Mouse (Mus musculus): ENCODE measurements around the gene Stard10. TPM values are rescaled to one million over a fixed set of nuclear protein-coding genes. Genes with fewer than 3 reads are reported as not detected.
A peak's percentile ranks its signal among the peaks of the same experiment; 100 is the strongest.

Gene Stard10
- total RNA-seq, 2 experiments from 2014 or later: 53.2 to 109 TPM

- no peak for DNase-seq
These were observed 56.2 kb downstream of the Stard10 start for GRCm38 (mm10) chr7:101373082-101373481.

- DNase-seq: peak; percentile 47
These were observed 57.3 kb downstream of the Stard10 start for GRCm38 (mm10) chr7:101374155-101374554.

- no peak for DNase-seq
These were observed 59.9 kb downstream of the Stard10 start for GRCm38 (mm10) chr7:101376701-101377340.

DNA sequence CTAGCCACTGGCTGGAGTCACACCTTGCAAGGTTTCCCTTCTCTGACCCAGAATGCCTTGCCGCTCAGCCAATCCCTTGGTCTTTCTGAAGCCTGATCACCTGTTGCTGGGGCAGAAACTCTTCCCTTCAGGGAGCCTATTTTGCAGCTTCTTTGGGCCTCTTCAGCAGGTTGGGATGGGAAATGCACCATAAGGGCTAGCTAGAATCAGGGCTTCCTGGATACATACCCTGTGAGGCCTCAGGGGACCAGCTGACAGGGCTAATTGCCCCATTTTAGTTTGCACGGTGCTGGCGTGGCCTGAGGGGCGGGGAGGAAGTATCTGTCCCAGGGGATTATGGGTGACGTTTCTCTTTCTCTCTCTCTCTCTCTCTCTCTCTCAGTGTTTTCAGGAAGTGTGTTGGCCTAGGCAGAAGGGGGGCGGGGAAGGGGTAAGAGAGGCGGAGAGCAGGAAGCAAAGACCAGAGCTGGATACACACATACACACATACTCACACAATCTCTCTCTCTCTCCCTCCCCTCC lies 60.9 kb downstream of the Stard10 start:
- DNase-seq: peak; percentile 76

GRCm38 (mm10) chr7:101378285-101378684 lies 61.4 kb downstream of the Stard10 start:
- DNase-seq: no peak

- DNase-seq: peak; percentile 59
These were observed 62.0 kb downstream of the Stard10 start for GRCm38 (mm10) chr7:101378796-101379465.

- DNase-seq: no peak
These were observed 62.8 kb downstream of the Stard10 start for GRCm38 (mm10) chr7:101379732-101380131.

- peak; percentile 51 for DNase-seq
These were observed 64.6 kb downstream of the Stard10 start for GRCm38 (mm10) chr7:101381512-101381911.

DNA sequence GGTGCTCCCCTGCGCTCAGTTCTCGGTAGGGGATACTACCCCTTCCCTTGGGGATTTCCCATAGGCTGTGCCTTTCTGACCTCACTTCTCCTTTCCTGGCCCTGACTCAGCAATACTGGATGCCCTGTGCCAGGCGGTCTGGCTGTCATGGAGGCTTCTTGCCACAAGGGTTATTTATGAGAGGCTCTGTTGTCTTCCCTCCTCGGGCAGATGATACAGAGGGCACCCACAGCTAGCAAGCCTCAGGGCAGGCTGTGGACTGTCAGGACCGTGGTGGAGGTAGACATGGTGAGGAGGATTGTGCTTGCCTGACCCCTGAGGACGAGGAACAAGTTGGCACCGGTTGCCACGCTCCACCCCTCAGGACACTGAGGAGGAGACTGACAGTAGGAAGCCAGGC lies 65.5 kb downstream of the Stard10 start:
- peak; percentile 50 for DNase-seq

DNA sequence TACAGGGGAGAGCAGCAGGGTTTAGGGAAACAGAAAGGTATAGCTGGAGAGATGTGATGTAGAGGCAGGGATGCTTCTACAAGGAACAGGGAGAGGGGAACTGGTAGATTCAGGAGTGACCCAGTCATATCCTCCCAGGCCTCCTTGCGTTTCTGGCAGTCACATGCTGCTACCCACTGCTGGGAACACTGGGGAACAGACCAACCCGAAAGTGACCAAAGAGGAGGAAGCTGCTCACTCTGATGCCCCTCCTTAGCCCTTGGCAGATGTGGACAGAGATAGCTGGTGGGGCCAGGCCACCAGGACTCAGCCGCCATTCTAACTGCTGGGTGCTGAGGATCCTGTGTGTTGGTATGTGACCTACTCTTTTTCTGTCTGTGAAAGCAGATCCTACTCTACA lies 66.9 kb downstream of the Stard10 start:
- DNase-seq: no peak

DNA sequence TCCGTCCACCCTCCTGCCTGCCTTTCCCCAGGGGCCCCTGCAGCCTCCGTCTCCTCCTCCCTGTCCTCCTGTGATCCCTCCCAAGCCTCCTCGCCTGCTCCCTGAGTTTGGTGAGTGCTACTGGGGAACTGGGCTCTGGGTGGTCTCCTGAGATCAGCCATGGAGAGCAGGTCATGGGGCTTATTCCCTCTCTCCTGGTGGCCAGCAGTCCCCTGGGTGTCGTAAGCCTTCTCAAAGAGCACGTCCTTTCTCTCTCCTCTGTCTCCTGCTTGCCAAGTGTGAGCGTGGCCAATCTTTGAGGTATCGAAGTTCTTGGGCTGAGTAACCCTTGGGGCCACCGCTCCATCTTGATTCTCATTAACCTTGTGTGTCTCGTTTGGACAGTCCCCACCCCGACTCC lies 68.0 kb downstream of the Stard10 start:
- DNase-seq: peak; percentile 45

- DNase-seq: no peak
These were observed 68.4 kb downstream of the Stard10 start for GRCm38 (mm10) chr7:101385331-101385733.

DNA sequence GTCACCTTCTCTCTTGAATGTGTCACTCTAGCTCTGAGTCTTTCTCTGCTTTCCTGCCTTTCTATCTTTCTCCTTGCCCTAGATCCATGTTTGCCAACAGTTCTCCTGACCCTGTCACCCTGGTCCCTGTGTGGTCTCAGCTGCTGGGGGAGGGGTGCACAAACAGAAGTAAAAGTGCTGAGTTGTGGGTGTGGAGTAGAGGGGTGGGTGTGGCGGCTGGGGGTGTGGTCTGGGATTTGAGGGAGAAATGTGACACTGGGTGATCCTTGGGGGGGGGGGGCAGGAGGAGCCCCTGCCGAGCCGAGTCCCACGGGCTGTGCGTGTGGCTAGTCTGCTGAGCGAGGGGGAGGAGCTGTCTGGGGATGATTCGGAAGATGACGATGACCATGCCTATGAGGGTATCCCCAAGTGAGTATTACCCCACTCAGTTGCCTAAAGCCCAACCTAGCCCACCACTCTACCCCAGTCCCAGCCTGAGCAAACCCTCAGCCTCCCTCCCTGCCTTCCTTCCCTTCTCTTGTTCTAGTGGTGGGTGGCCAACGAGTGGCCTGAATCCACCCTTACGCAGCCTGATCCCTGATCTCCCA lies 69.1 kb downstream of the Stard10 start:
- no peak for DNase-seq

GRCm38 (mm10) chr7:101389256-101389655 lies 72.4 kb downstream of the Stard10 start:
- no peak for DNase-seq

DNA sequence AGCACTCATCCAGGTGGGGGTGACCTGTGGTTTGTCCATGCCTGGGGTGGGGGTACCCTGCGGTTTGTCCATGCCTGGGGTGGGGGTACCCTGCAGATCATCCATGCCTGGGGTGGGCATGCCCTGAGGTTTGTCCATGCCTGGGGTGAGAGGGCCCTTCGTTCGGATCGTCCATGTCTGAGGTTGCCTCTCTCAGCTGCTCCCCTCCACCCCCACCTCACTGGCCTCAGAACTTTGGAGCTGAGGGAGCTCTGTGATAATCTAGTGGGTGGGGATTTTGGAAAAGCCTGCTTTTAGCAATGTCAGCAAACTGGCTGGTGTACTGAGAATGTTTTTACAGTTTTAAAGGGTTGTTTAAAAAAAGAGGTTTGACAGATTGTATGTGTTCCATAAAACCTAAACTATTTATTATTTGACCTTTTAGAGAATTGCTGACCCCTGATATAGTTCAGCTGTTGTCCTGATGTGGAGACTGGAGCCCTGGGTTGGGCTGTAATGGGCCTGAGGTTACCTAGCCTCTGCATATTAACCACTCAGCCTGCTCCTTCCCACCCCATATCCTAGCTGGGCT lies 75.1 kb downstream of the Stard10 start:
- no peak for DNase-seq

GRCm38 (mm10) chr7:101393015-101393414 lies 76.1 kb downstream of the Stard10 start:
- no peak for DNase-seq

DNA sequence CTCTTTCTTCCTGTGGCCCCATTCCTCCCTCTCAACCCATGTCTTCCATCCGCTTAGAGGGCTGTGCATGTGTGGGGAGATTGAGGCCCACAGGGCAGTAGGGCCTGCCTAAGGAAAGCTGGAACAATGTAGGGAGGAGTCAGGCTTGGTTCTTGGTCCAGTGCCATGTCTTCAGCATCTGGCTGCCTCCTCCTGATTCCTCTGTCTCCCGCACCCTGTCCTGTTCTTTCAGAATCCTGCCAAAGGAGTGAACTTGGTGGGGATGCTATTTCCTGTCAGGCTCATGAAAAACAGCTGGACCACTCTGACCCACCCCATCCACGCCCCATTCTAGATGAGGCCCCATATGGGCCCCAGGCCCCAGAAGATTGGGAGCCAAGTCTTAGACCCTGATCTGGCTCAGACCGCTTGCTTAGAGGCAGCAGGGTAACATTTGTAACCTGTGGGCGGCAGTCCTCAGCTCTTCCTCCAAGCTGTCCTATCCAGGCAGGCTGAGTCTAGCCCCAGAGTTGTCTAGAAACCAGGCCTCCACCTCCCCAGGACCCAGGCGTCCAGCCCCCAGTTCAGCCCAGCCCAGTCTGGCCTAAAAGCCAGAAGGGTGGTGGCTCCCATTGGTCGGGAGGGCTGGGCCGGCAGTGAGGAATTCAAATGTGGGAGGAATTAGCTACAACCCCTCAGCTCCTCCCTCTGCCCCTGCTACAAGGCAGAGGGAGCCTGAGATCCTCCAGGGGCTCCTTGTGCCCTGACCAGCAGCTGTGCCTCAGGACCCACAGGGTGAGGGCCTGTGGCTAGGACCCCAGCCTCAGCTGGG lies 77.0 kb downstream of the Stard10 start:
- DNase-seq: peak; percentile 47

DNA sequence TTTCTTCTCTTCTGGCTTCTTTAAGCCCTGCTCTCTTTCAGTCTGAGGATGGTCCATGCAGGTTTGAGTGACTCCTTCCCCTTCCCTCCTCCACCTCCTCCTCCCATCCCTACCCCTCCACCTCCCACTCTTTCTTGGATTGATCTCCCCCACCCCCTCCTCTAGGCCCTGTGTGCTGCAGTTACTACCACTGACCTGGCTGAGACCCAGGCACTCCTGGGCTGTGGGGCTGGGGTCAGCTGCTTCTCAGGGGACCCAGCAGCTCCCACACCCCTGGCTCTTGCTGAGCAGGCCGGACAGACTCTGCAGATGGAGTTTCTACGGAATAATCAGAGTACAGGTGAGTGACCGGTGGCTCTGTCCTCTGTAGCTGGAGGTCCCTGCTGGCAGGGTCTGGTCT lies 77.7 kb downstream of the Stard10 start:
- DNase-seq: no peak

DNA sequence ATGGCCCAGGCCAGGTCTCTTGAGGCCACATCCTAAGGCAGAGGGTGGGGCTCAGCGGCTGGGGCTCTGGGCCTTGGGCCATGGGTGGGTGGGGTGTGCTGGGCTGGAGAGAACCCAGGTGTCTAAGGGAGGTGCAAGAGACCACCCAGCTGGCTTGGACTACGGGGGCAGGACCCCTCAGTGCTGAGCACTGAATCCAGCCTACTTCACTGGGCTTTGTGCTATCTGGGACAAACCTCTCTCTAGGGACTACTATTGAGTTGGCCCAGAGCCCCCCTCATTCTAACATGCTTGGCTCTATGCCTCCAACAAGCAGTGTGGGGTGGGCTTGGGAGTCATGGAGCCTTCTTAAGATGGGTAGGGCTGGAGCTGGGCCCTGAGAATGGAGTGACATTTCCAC lies 78.6 kb downstream of the Stard10 start:
- no peak for DNase-seq

All from adrenal gland, postnatal 10 days (tissue).